Mouse (Mus musculus): ENCODE measurements around the gene Casr. TPM values are rescaled to one million over a fixed set of nuclear protein-coding genes. Genes with fewer than 3 reads are reported as not detected.

Gene Casr
- polyA plus RNA-seq (2012; rRNA removed), result 0.05 and 0.33 TPM in 2 replicates

DNA sequence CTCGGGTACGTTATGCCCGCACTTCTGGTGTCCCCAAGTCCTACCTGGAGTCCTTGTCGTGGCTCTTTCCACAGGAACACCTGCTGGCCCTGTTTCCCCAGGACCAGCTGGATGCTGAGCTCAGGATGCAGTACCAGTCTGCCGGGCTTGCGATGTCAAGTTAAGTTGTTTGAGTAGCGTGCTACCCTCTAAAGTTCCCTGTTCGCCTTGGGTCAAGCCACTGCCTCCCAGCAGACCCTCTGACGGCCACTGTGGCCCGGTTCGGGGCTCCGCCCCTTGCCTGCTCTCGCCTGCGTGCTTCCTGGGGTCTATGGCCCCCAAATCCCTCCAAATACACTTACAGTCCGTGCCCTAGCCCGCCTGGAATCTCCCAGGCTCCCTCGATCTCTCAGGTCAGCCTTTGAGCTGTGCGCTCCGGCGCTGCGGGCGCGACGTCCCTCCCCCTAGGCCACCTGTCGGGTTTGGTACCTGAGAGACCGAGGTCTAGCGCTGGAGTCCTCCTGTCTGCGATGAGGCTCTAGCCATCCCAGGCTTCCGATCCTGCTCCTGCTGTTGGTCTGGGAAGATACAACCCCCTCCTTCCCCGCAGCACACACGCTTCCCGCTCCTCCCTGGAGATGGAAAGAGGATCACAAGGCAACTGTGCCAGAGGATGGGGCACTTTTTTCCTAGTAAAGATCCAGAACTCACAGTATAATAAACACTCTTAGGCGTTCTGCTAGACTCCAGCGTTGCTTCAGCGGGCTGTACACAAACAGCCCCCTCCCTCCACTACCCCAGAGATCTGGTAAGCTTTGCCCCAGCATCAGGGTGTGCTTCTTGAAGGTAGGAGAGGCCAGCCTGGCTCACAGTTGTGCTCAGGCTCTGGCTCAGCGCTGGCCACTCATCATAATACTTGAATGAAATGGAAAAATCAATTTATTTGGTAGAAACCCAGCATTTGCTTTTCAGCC is at the start of gene Casr:
Gene Casr (minus strand): TSS at position 756 of the 953 bp plus-strand sequence.
- WGBS, result 3% methylated on average over 36 of the region's 36 CpGs
- no peak within 1 kb of the TSS for H3K27ac ChIP-seq (ENCODE audit: insufficient read depth, low read length)
- DNase-seq, result no peak
- no peak within 1 kb of the TSS for H3K4me3 ChIP-seq (replicated peaks; ENCODE audit: insufficient read depth, low read depth, low read length)
- no peaks in the 10 kb centered on the region for H3K4me1 ChIP-seq (ENCODE audit: control insufficient read depth, insufficient read depth, low read length)
- H3K27me3 ChIP-seq (ENCODE audit: control insufficient read depth, insufficient read depth, low read length), result no peaks in the 10 kb centered on the region; the same call in 1 of the 2 replicates
- TF ChIP-seq CTCF (IDR thresholded peaks at IDR 0.05; ENCODE audit: borderline replicate concordance, insufficient read depth, low read depth, low read length) (no peak), POLR2A (IDR thresholded peaks at IDR 0.05; ENCODE audit: borderline replicate concordance, insufficient read depth, low read length) (no peak)

DNA sequence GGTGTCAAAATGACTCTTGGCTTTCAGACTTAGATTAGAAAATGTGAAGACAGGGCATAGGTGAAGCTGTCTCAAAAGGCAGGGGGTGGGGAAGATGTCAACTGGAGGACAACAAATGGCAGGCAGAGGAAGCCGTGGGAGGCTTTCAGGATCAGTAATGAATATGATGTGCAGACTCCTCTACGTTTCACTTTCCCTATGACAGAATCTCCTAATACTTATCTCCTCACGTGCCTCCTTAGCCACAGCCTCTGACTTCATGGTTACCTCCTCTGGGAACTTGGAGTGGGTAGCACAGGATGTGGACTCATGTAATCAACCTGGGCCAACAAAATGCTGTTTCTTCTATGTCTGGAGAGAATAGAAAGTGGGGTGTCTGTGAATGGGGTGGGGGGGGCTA is 40.7 kb upstream of the Casr start:
- no peak for TF ChIP-seq POLR2A (IDR thresholded peaks at IDR 0.05; ENCODE audit: borderline replicate concordance, insufficient read depth, low read length)
- no peak for TF ChIP-seq CTCF (IDR thresholded peaks at IDR 0.05; ENCODE audit: borderline replicate concordance, insufficient read depth, low read depth, low read length)
- DNase-seq, result no peak
- Histone ChIP-seq H3K27ac (ENCODE audit: insufficient read depth, low read length) (no peak overlapping the region), H3K4me1 (ENCODE audit: control insufficient read depth, insufficient read depth, low read length) (no peaks in the 10 kb centered on the region), H3K4me3 (replicated peaks; ENCODE audit: insufficient read depth, low read depth, low read length) (no peak overlapping the region), H3K27me3 (ENCODE audit: control insufficient read depth, insufficient read depth, low read length) (no peaks in the 10 kb centered on the region)
- WGBS, result 75% methylated on average over 3 of the region's 3 CpGs

DNA sequence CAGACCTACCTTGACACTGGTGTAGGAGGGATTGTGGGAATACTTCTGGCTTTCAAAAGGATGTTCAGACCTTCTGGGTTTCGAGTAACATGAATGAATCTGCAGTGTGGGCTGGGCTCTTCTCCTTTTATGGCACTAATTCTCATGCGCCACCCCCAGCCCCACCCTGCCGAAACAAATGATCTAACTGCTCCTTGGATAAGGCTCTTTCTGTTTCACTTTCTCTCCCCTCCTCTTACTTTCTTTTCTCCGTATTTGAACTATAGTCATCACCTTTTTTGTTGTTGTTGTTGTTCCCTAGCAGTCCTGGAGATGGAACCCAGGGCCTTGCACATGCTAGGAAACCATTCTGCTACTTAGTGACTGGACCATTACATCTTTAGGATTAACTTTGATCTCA is 36.3 kb upstream of the Casr start:
- 87% methylated on average over 4 of the region's 4 CpGs for WGBS
- no peaks in the 10 kb centered on the region for H3K4me1 ChIP-seq (ENCODE audit: control insufficient read depth, insufficient read depth, low read length)
- H3K27me3 ChIP-seq (ENCODE audit: control insufficient read depth, insufficient read depth, low read length), result no peaks in the 10 kb centered on the region

DNA sequence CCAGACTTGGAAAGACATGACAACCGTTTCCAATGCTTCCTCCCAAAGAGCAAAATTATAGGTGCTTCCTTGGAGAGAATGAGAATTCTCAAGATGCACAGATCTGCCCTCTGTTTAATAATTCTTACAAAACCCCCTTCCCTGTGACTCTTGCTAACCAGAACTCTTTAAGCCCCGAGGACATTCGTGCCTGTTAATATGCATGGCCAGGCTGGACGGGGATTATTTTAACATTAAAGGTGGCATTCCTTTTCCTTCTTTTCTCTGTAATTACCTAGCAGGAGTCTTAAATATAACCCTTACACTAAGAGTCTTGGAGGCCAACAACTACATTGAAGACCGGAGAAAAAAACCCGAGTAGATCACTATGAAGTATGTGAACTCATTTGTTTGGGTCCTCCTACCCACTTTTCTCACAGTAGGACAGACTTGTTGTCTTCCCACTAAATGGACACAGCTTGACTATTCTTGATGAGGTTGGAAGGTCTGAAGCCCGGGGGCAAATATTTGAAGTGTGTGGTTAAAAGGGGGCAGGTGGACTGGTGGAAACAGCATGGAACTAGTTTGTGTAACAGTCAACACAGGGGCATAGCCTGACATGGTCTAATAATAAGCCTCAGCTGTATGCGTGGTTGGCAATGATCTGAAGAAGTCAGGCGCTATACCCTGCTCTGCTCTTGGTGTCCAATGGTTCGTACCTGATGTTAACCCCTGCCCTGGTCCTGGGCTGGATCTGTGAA is 34.9 kb upstream of the Casr start:
- Histone ChIP-seq H3K27me3 (ENCODE audit: control insufficient read depth, insufficient read depth, low read length) (no peaks in the 10 kb centered on the region), H3K4me3 (replicated peaks; ENCODE audit: insufficient read depth, low read depth, low read length) (no peak overlapping the region), H3K4me1 (ENCODE audit: control insufficient read depth, insufficient read depth, low read length) (no peaks in the 10 kb centered on the region), H3K27ac (ENCODE audit: insufficient read depth, low read length) (no peak overlapping the region)
- WGBS, result 88% methylated on average over 10 of the region's 10 CpGs
- TF ChIP-seq POLR2A (IDR thresholded peaks at IDR 0.05; ENCODE audit: borderline replicate concordance, insufficient read depth, low read length), result no peak
- no peak for TF ChIP-seq CTCF (IDR thresholded peaks at IDR 0.05; ENCODE audit: borderline replicate concordance, insufficient read depth, low read depth, low read length)
- DNase-seq, result no peak

More for the DNA sequence above, 36.3 kb upstream of the Casr start:
- Histone ChIP-seq H3K27ac (ENCODE audit: insufficient read depth, low read length) (no peak overlapping the region), H3K4me3 (replicated peaks; ENCODE audit: insufficient read depth, low read depth, low read length) (no peak overlapping the region)
- no peak for DNase-seq
- TF ChIP-seq CTCF (IDR thresholded peaks at IDR 0.05; ENCODE audit: borderline replicate concordance, insufficient read depth, low read depth, low read length), result no peak
- no peak for TF ChIP-seq POLR2A (IDR thresholded peaks at IDR 0.05; ENCODE audit: borderline replicate concordance, insufficient read depth, low read length)

DNA sequence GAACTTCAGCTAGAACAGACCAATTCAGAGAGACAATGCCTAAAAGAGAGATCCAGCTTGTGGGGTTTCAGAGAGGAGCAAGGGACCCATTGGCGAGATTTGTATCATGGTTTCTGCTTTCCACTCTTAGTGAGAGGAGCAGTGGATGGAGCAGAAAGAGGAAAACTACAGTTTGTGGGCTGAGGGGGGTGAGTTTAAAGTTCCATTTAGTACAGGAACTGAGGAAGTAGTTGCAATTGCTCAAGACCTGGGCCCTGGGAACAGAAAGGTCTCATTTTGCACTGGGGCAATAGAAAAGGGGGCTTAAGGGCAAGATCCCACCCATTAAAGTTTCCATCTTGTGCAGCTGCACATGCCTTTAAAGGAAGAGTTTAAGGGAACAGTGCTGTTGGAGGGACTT is 28.0 kb upstream of the Casr start:
- TF ChIP-seq CTCF (IDR thresholded peaks at IDR 0.05; ENCODE audit: borderline replicate concordance, insufficient read depth, low read depth, low read length), result no peak
- H3K4me1 ChIP-seq (ENCODE audit: control insufficient read depth, insufficient read depth, low read length), result no peaks in the 10 kb centered on the region
- H3K27ac ChIP-seq (ENCODE audit: insufficient read depth, low read length), result no peak overlapping the region
- no peaks in the 10 kb centered on the region for H3K27me3 ChIP-seq (ENCODE audit: control insufficient read depth, insufficient read depth, low read length)
- H3K4me3 ChIP-seq (replicated peaks; ENCODE audit: insufficient read depth, low read depth, low read length), result no peak overlapping the region
- WGBS, result 88% methylated on average over 1 of the region's 1 CpGs
- DNase-seq, result no peak

DNA sequence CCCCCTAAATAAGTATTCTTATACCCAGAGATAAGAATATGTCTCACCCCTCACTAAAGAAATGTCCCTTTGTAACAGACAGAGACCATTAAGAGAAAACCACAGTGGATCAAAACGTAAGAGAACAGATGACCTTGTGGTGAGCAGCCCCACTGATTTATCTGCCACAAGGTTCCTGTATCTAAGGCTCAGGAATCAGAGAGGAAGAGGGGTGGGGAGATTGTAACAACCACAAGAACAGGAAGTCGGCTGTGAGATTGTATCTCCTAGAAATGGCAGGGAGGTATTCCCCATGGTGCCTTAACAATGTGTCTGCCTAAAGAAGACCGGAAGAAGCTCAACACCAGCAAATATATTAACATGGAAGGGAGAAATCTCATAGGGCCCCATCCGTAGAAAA is 26.0 kb upstream of the Casr start:
- WGBS, result 78% methylated on average over 4 of the region's 4 CpGs
- no peak for DNase-seq

DNA sequence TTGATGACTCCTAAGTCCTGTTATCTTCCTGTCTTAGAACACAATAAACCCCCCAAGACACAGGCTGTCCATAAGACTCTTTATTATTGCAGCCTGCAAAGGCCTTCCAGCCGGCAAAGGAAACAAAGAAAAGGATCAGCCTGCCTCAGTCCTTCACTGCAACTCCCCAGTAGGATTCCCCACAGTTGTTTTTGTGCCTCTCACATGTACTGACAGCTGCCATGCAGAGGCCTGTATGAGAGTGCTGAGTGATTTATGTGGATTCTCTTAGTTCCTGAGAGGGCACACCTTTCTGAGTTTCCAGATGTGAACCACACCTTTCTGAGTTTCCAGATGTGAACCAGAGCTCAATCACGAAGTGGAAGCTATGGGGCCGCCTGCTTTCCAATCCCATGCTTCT is 20.1 kb upstream of the Casr start:
- Histone ChIP-seq H3K4me1 (ENCODE audit: control insufficient read depth, insufficient read depth, low read length) (no peaks in the 10 kb centered on the region), H3K27me3 (ENCODE audit: control insufficient read depth, insufficient read depth, low read length) (no peaks in the 10 kb centered on the region), H3K27ac (ENCODE audit: insufficient read depth, low read length) (no peak overlapping the region), H3K4me3 (replicated peaks; ENCODE audit: insufficient read depth, low read depth, low read length) (no peak overlapping the region)
- 46% methylated on average over 3 of the region's 3 CpGs for WGBS
- TF ChIP-seq CTCF (IDR thresholded peaks at IDR 0.05; ENCODE audit: borderline replicate concordance, insufficient read depth, low read depth, low read length) (no peak), POLR2A (IDR thresholded peaks at IDR 0.05; ENCODE audit: borderline replicate concordance, insufficient read depth, low read length) (no peak)
- DNase-seq, result no peak

More for the DNA sequence above, 26.0 kb upstream of the Casr start:
- TF ChIP-seq CTCF (IDR thresholded peaks at IDR 0.05; ENCODE audit: borderline replicate concordance, insufficient read depth, low read depth, low read length) (no peak), POLR2A (IDR thresholded peaks at IDR 0.05; ENCODE audit: borderline replicate concordance, insufficient read depth, low read length) (no peak)
- Histone ChIP-seq H3K4me1 (ENCODE audit: control insufficient read depth, insufficient read depth, low read length) (no peaks in the 10 kb centered on the region), H3K27me3 (ENCODE audit: control insufficient read depth, insufficient read depth, low read length) (no peaks in the 10 kb centered on the region), H3K4me3 (replicated peaks; ENCODE audit: insufficient read depth, low read depth, low read length) (no peak overlapping the region), H3K27ac (ENCODE audit: insufficient read depth, low read length) (no peak overlapping the region)
